23 mouse cellular contexts compared by ENCODE assay signal in the genomic region with DNA sequence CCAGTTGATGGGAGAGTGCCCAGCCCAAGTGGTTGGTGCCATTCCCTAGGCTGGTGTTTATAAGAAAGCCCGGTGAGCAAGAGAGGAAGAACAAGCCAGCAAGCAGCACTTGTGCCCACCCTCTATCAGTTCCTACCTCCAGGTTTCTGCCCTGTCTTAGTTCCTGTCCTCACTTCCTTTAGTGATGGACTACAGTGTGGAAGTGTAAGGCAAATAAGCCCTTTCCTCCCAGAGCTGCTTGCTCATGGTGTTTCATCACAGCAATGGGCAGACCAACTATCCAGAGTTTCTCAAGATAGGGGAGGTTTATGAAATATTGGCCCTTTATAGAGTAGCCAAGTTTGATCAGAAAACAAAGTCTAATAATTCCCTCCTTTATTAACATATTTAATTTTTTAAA.
"Had no signal": no experiment of that assay in that cellular context is flagged by ENCODE, and none has a peak within 500 bp of the region (broad histone marks: within the 10 kb centered on the region; RNA-seq: fewer than 3 reads in every experiment).

No protein-coding gene starts in this region.

- H3K4me2 ChIP-seq: limb, embryonic 15.5 days had no signal

- H3K27me3 ChIP-seq: limb, embryonic 13.5 days; limb, embryonic 15.5 days had no signal

- H3K27ac ChIP-seq: gastrocnemius, adult 2 months; heart, embryonic 10.5 days; hindbrain, embryonic 12.5 days; hindbrain, embryonic 14.5 days; kidney, embryonic 15.5 days; kidney, postnatal 0 days; layer of hippocampus, adult 2 months; limb, embryonic 13.5 days; limb, embryonic 15.5 days; liver, embryonic 14.5 days had no signal

- DNase-seq: gastrocnemius, adult 2 months; gastrocnemius, postnatal 10 days; gastrocnemius, postnatal 25 days; heart, adult 18-20 months; heart, postnatal 10 days; heart, postnatal 36 days; kidney, adult 11 months; kidney, adult 2 months; kidney, adult 9 months; kidney, postnatal 4 days; left cerebral cortex, postnatal 4 days had no signal

- H3K36me3 ChIP-seq: heart, embryonic 10.5 days; heart, embryonic 12.5 days; hindbrain, embryonic 12.5 days; kidney, embryonic 15.5 days; limb, embryonic 13.5 days; limb, embryonic 15.5 days had no signal

- H3K4me1 ChIP-seq: hindbrain, embryonic 12.5 days; limb, embryonic 15.5 days had no signal

- ATAC-seq: hindbrain, embryonic 16.5 days; intestine, embryonic 16.5 days had no signal

- H3K9me3 ChIP-seq: heart, embryonic 10.5 days; kidney, embryonic 15.5 days; limb, embryonic 13.5 days; limb, embryonic 15.5 days had no signal

- H3K9ac ChIP-seq: heart, embryonic 12.5 days; hindbrain, embryonic 12.5 days; hindbrain, embryonic 14.5 days; kidney, embryonic 15.5 days; limb, embryonic 13.5 days; limb, embryonic 15.5 days; liver, embryonic 14.5 days had no signal
